Mouse (Mus musculus) MEL (cell line): ENCODE data around the gene Trmt1. TPM values are rescaled to one million over a fixed set of nuclear protein-coding genes. Genes with fewer than 3 reads are reported as not detected.
"Not testable (repeated sequence)": the region's sequence is repeated elsewhere in the genome, so short reads cannot be mapped to it uniquely, and the experiment has no call there.

ENCODE experiments used
- DNase-seq: peaks from one replicate; pipeline ENCODE4 v3.0.0; 2011; ENCODE audit warnings: low read depth, low spot score
- H3K27ac ChIP-seq: 2 replicates; pipeline ENCODE4 v1.5.1; 2012; ENCODE audit warnings: low read depth, mild to moderate bottlenecking, control low read depth, low read length, moderate library complexity; ENCODE audit not compliant: control insufficient read depth
- H3K27me3 ChIP-seq, 2 experiments: fragments of 150-350 bp in 1 of 2; sonication (generic) in 1 of 2; 2 replicates each; pipeline ENCODE4 v1.6.1; 2012; ENCODE audit warnings: low read length in 2 of 2, mild to moderate bottlenecking in 2 of 2, improper control_type of control experiment in 1 of 2, moderate library complexity in 1 of 2; ENCODE audit not compliant: insufficient read depth in 2 of 2, control insufficient read depth in 1 of 2
- H3K36me3 ChIP-seq, 2 experiments: 2 replicates each; pipeline ENCODE4 v1.6.1; 2012 to 2014; ENCODE audit warnings: low read length in 2 of 2, improper control_type of control experiment in 1 of 2, inconsistent platforms in 1 of 2, mild to moderate bottlenecking in 1 of 2; ENCODE audit not compliant: insufficient read depth in 2 of 2, control insufficient read depth in 1 of 2
- H3K4me1 ChIP-seq, 2 experiments: fragments of 150-350 bp in 1 of 2; sonication (generic) in 1 of 2; 2 replicates each; pipeline ENCODE4 v1.6.1; 2012; ENCODE audit warnings: low read length in 2 of 2, improper control_type of control experiment in 1 of 2, mild to moderate bottlenecking in 1 of 2; ENCODE audit not compliant: insufficient read depth in 2 of 2, control insufficient read depth in 1 of 2
- H3K4me3 ChIP-seq, 2 experiments: fragments of 150-350 bp in 1 of 2; sonication (generic) in 1 of 2; 2 replicates each; pipeline ENCODE4 v1.5.1; 2012; ENCODE audit warnings: low read depth in 2 of 2, low read length in 2 of 2, mild to moderate bottlenecking in 2 of 2, moderate library complexity in 2 of 2, control low read depth in 1 of 2, improper control_type of control experiment in 1 of 2; ENCODE audit not compliant: control insufficient read depth in 1 of 2, insufficient read depth in 1 of 2
- H3K79me2 ChIP-seq: 2 replicates; pipeline ENCODE4 v1.6.1; 2012; ENCODE audit warnings: mild to moderate bottlenecking, low read length, moderate library complexity; ENCODE audit not compliant: control insufficient read depth, poor library complexity, insufficient read depth
- H3K9ac ChIP-seq: 2 replicates; pipeline ENCODE4 v1.6.1; 2012; ENCODE audit warnings: low read depth, mild to moderate bottlenecking, control low read depth, low read length, moderate library complexity; ENCODE audit not compliant: control insufficient read depth, poor library complexity, severe bottlenecking
- H3K9me3 ChIP-seq: fragments of 150-350 bp; sonication (generic); replicated peaks from 2 replicates; pipeline ENCODE4 v1.6.1; 2012; ENCODE audit warnings: mild to moderate bottlenecking, low read length, improper control_type of control experiment, moderate library complexity; ENCODE audit not compliant: insufficient read depth
- BHLHE40 ChIP-seq: IDR thresholded peaks from 2 replicates; pipeline ENCODE4 v1.6.1; 2012; ENCODE audit warnings: low read depth, mild to moderate bottlenecking, inconsistent platforms, low read length, improper control_type of control experiment, borderline replicate concordance
- CTCF ChIP-seq, 3 experiments: IDR thresholded peaks in 2 of 3; conservative IDR thresholded peaks in 1 of 3; 2 replicates each; pipeline ENCODE4 v1.5.1; 2011 to 2012; ENCODE audit warnings: low read length in 3 of 3, low read depth in 2 of 3, mild to moderate bottlenecking in 2 of 3, improper control_type of control experiment in 1 of 3, inconsistent platforms in 1 of 3, mixed read lengths in 1 of 3, moderate library complexity in 1 of 3; ENCODE audit not compliant: control insufficient read depth in 1 of 3, insufficient read depth in 1 of 3, poor library complexity in 1 of 3, severe bottlenecking in 1 of 3
- EP300 ChIP-seq, 2 experiments: IDR thresholded peaks; 2 replicates each; pipeline ENCODE4 v1.6.1; 2011; ENCODE audit warnings: improper control_type of control experiment in 2 of 2, low read length in 2 of 2, low read depth in 1 of 2, mild to moderate bottlenecking in 1 of 2
- GABPA ChIP-seq: IDR thresholded peaks from 2 replicates; pipeline ENCODE4 v1.6.1; 2012; ENCODE audit warnings: low read depth, mild to moderate bottlenecking, inconsistent platforms, low read length, improper control_type of control experiment, moderate library complexity
- GATA1 ChIP-seq: IDR thresholded peaks from 2 replicates; pipeline ENCODE4 v1.6.1; 2011; ENCODE audit warnings: low read depth, low read length, improper control_type of control experiment
- HCFC1 ChIP-seq: IDR thresholded peaks from 2 replicates; pipeline ENCODE4 v1.6.1; 2012; ENCODE audit warnings: low read depth, mild to moderate bottlenecking, inconsistent platforms, low read length, improper control_type of control experiment, moderate library complexity
- JUND ChIP-seq: IDR thresholded peaks from 2 replicates; pipeline ENCODE4 v1.6.1; 2011; ENCODE audit warnings: low read depth, mild to moderate bottlenecking, improper control_type of control experiment, low read length
- KAT2A ChIP-seq: conservative IDR thresholded peaks from 2 replicates; pipeline ENCODE4 v1.6.1; 2012; ENCODE audit warnings: low read depth, low read length, improper control_type of control experiment, inconsistent platforms
- MAFK ChIP-seq: IDR thresholded peaks from 2 replicates; pipeline ENCODE4 v1.6.1; 2011; ENCODE audit warnings: low read depth, mild to moderate bottlenecking, low read length, improper control_type of control experiment, borderline replicate concordance
- MAZ ChIP-seq: IDR thresholded peaks from 2 replicates; pipeline ENCODE4 v1.6.1; 2012; ENCODE audit warnings: low read depth, mild to moderate bottlenecking, inconsistent platforms, low read length, improper control_type of control experiment
- MXI1 ChIP-seq: IDR thresholded peaks from 2 replicates; pipeline ENCODE4 v1.6.1; 2011; ENCODE audit warnings: mild to moderate bottlenecking, low read depth, low read length, improper control_type of control experiment
- MYB ChIP-seq: IDR thresholded peaks from 2 replicates; pipeline ENCODE4 v1.6.1; 2011; ENCODE audit warnings: mild to moderate bottlenecking, low read depth, low read length, improper control_type of control experiment
- MYC ChIP-seq: IDR thresholded peaks from 2 replicates; pipeline ENCODE4 v1.6.1; 2011; ENCODE audit warnings: low read depth, mild to moderate bottlenecking, low read length, improper control_type of control experiment, moderate library complexity
- POLR2AphosphoS2 ChIP-seq: IDR thresholded peaks from 2 replicates; pipeline ENCODE4 v1.6.1; 2011; ENCODE audit warnings: low read length, improper control_type of control experiment
- POLR2AphosphoS5 ChIP-seq: IDR thresholded peaks from 2 replicates; pipeline ENCODE4 v1.6.1; 2012; ENCODE audit warnings: low read depth, borderline replicate concordance, mild to moderate bottlenecking, inconsistent platforms, low read length, moderate library complexity, mixed read lengths
- RAD21 ChIP-seq: IDR thresholded peaks from 2 replicates; pipeline ENCODE4 v1.6.1; 2011; ENCODE audit warnings: mild to moderate bottlenecking, low read depth, low read length, improper control_type of control experiment
- TAL1 ChIP-seq: IDR thresholded peaks from 2 replicates; pipeline ENCODE4 v1.6.1; 2012; ENCODE audit warnings: mild to moderate bottlenecking, inconsistent platforms, low read length, moderate library complexity, mixed read lengths
- TBP ChIP-seq: IDR thresholded peaks from 2 replicates; pipeline ENCODE4 v1.8.0; 2011; ENCODE audit warnings: low read depth, low read length, improper control_type of control experiment
- USF2 ChIP-seq, 2 experiments: IDR thresholded peaks; 2 replicates each; pipeline ENCODE4 v1.6.1; 2011 to 2012; ENCODE audit warnings: improper control_type of control experiment in 2 of 2, low read length in 2 of 2, borderline replicate concordance in 1 of 2, inconsistent platforms in 1 of 2, low read depth in 1 of 2, mild to moderate bottlenecking in 1 of 2; ENCODE audit not compliant: insufficient read depth in 1 of 2
- ZC3H11A ChIP-seq: IDR thresholded peaks from 2 replicates; pipeline ENCODE4 v1.6.1; 2012; ENCODE audit warnings: low read depth, mild to moderate bottlenecking, inconsistent platforms, low read length, improper control_type of control experiment
- ZMIZ1 ChIP-seq: IDR thresholded peaks from 2 replicates; pipeline ENCODE4 v1.6.1; 2012; ENCODE audit warnings: low read depth, mild to moderate bottlenecking, inconsistent platforms, low read length, improper control_type of control experiment, moderate library complexity
- ZNF384 ChIP-seq: IDR thresholded peaks from 2 replicates; pipeline ENCODE4 v1.6.1; 2012; ENCODE audit warnings: low read depth, mild to moderate bottlenecking, inconsistent platforms, low read length, improper control_type of control experiment
- polyA plus RNA-seq, 2 experiments: library from polyadenylated mRNA; stranded (reverse) in 1 of 2; unstranded in 1 of 2; fragments of >175 nt in 1 of 2; fragments of >200 nt in 1 of 2; gene quantifications; 2 replicates each; pipeline versions ENCODE4 v1.2.1 to v1.2.4; 2012; ENCODE audit warnings: low replicate concordance in 2 of 2, low read depth in 1 of 2; ENCODE audit not compliant: insufficient read length in 2 of 2, insufficient read depth in 1 of 2, missing spikeins in 1 of 2
- total RNA-seq: library from RNA; depleted of rRNA; stranded (reverse); fragments of 300-350 nt; gene quantifications from 2 replicates; pipeline ENCODE4 v1.2.3, GENCODE M21; 2012

Gene Trmt1
- total and polyA plus RNA-seq, 3 experiments, result 183 to 221 TPM; not detected in 1

GRCm38 (mm10) chr8:84668731-84669485, 17.2 kb upstream of the Trmt1 start:
- no peak overlapping the region for H3K4me3 ChIP-seq
- H3K4me1 ChIP-seq, result peaks cover 0 to 12% of the 10 kb centered on the region in 2 experiments; a peak in 1 of 4 replicates
- TF ChIP-seq EP300 (IDR thresholded peaks at IDR 0.05; ENCODE audit: low read depth in 1 of 2, low read length in 2 of 2) (no peak), USF2 (IDR thresholded peaks at IDR 0.05; ENCODE audit: borderline replicate concordance in 1 of 2, insufficient read depth in 1 of 2, low read depth in 1 of 2, low read length in 2 of 2) (no peak), ZNF384 (no peak), POLR2AphosphoS2 (no peak), POLR2AphosphoS5 (no peak), TBP (no peak), JUND (no peak), GABPA (no peak), MAZ (no peak), GATA1 (no peak), KAT2A (no peak)
- H3K27ac ChIP-seq, result no peak overlapping the region
- no peaks in the 10 kb centered on the region for H3K9me3 ChIP-seq
- H3K27me3 ChIP-seq, result no peaks in the 10 kb centered on the region
- H3K9ac ChIP-seq, result no peak overlapping the region
- no peak for DNase-seq
- peaks cover 26% of the 10 kb centered on the region for H3K79me2 ChIP-seq
- peaks cover 4 to 10% of the 10 kb centered on the region in 2 experiments; a peak in 3 of 4 replicates for H3K36me3 ChIP-seq

DNA sequence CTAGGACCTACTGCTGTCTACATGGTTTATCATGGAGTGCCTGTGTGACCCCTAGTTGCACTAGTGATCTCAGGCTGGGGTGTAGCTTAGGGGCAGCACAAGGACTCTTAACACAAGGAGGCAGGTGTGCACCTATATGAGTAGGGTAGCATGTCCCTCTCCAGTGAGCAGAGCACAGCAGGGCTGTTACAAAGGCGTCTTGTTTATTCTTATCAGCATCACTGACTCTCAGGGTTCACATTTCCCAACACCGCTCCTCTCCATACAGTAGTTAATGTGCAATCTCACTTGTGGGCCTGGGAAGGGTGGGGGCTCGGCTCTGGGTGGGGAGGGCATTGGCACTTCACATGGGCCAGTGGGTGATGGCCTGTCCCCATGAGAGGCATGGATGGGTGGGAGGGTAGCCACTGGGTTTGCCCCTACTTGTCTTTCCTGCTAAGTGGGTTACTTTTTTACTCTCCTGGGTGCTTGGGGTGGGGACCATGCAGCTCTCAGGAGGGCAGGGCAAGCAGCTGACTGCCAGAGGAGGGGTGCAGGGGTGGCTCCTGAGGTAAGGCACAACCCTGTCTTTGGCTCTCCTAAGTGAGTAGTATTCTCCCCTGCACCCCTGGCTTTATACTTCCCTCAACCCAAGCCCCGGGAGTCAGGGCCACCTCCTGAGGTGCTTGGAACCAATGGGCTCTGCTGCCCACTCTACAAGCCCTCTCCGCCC, 15.7 kb upstream of the Trmt1 start:
- Histone ChIP-seq H3K36me3 (peaks cover 4 to 10% of the 10 kb centered on the region in 2 experiments), H3K79me2 (peaks cover 13% of the 10 kb centered on the region), H3K4me1 (peaks cover 0 to 12% of the 10 kb centered on the region in 2 experiments; a peak in 1 of 4 replicates)
- H3K9ac ChIP-seq, H3K27me3 ChIP-seq, H3K9me3 ChIP-seq, H3K27ac ChIP-seq, DNase-seq, H3K4me3 ChIP-seq: not testable (repeated sequence)

GRCm38 (mm10) chr8:84677305-84677704, 8.8 kb upstream of the Trmt1 start:
- no peak overlapping the region for H3K27ac ChIP-seq
- H3K9ac ChIP-seq, result no peak overlapping the region
- peaks cover 21% of the 10 kb centered on the region for H3K79me2 ChIP-seq
- no peak for DNase-seq
- H3K36me3 ChIP-seq, result peaks cover 0 to 17% of the 10 kb centered on the region in 2 experiments; a peak in 3 of 4 replicates
- no peak overlapping the region for H3K4me3 ChIP-seq
- H3K9me3 ChIP-seq, result no peaks in the 10 kb centered on the region
- no peaks in the 10 kb centered on the region for H3K4me1 ChIP-seq
- TF ChIP-seq ZC3H11A, result no peak
- no peak for TF ChIP-seq CTCF (IDR thresholded peaks at IDR 0.05 in 2 of 3, conservative IDR thresholded peaks at IDR 0.05 in 1 of 3; ENCODE audit: control insufficient read depth in 1 of 3, insufficient read depth in 1 of 3, low read depth in 2 of 3, low read length in 3 of 3, poor library complexity in 1 of 3, severe bottlenecking in 1 of 3)
- TF ChIP-seq MYB, result no peak
- TF ChIP-seq JUND, result no peak
- TF ChIP-seq MAFK, result no peak
- TF ChIP-seq HCFC1, result no peak
- TF ChIP-seq MYC, result no peak
- no peak for TF ChIP-seq TAL1
- TF ChIP-seq MXI1, result no peak
- TF ChIP-seq BHLHE40, result no peak
- no peak for TF ChIP-seq ZMIZ1
- no peak for TF ChIP-seq RAD21
- no peaks in the 10 kb centered on the region for H3K27me3 ChIP-seq
